Mouse (Mus musculus) E14TG2a.4 (cell line): Measurements from ENCODE around the gene Acacb.

Experiments
- CTCF ChIP-seq: conservative IDR thresholded peaks from 2 replicates; pipeline ENCODE4 v1.5.1; 2014; ENCODE audit warnings: low read length
- NANOG ChIP-seq: IDR thresholded peaks from 2 replicates; pipeline ENCODE4 v1.6.1; 2014; ENCODE audit warnings: borderline replicate concordance, low read length, mixed read lengths

DNA sequence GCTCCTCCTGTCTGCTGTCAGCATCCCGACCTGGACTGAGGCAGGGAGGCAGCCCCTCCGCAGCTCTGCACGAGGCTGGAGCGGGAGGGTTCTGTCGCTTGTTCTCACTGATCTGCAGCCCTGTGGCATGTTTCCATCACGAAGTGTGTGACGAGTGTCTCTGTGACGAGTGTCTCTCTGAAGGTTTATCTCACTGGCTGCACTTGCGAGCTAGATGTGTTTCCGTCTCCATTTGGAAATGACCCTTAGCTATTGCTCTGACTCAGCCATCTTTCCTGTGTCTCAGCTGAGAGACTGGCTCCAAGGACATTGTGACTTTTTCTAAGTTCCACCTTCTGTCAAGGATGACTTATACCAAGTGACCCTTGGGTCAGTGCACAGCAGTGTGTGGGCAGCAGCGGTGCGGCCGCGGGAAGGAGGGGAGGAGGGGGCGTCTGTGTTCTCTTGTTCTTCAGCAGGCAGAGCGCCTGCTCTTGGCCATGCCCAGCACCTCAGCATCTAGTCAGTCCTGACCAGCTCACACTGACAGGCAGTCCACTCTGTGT lies 39.9 kb upstream of the Acacb start:
- TF ChIP-seq CTCF (no peak), NANOG (no peak)
